Mouse (Mus musculus): ENCODE results near the gene Chst15. TPM values are rescaled to one million over a fixed set of nuclear protein-coding genes. Genes with fewer than 3 reads are reported as not detected.

Chst15 gene
- polyA plus RNA-seq, 1 experiment from 2014 or later, result 21.2 TPM

- H3K36me3 ChIP-seq, result peaks cover 28% of the 10 kb centered on the region; the same call in 1 of the 2 replicates
- 60% methylated on average over 5 of the region's 5 CpGs for WGBS
- H3K27ac ChIP-seq, result no peak overlapping the region
- 0 out of 2 replicates have a peak, but pooled peaks cover 5% of the 10 kb centered on the region for H3K4me1 ChIP-seq (replicated peaks)
- no peaks in the 10 kb centered on the region for H3K9me3 ChIP-seq
- no peak overlapping the region for H3K4me2 ChIP-seq
- no peak overlapping the region for H3K9ac ChIP-seq (replicated peaks)
- no peak overlapping the region for H3K4me3 ChIP-seq (replicated peaks)
- ATAC-seq (ENCODE audit: insufficient number of reproducible peaks, insufficient read depth, low FRiP score, low TSS enrichment, low read depth), result no peak
- H3K27me3 ChIP-seq, result no peaks in the 10 kb centered on the region; the same call in 1 of the 2 replicates
Measured at GRCm38 (mm10) chr7:132258216-132258615, 58.8 kb downstream of the Chst15 start.

GRCm38 (mm10) chr7:132253513-132253912, 63.5 kb downstream of the Chst15 start:
- peaks cover 18% of the 10 kb centered on the region for H3K4me1 ChIP-seq (replicated peaks)
- H3K27me3 ChIP-seq, result no peaks in the 10 kb centered on the region; the same call in 1 of the 2 replicates
- ATAC-seq (ENCODE audit: insufficient number of reproducible peaks, insufficient read depth, low FRiP score, low TSS enrichment, low read depth), result no peak
- H3K27ac ChIP-seq, result peak overlapping the region; percentile 12; the same call in 1 of the 2 replicates
- no peaks in the 10 kb centered on the region for H3K9me3 ChIP-seq
- no peak overlapping the region for H3K4me2 ChIP-seq
- H3K4me3 ChIP-seq (replicated peaks), result no peak overlapping the region
- WGBS, result 85% methylated on average over 5 of the region's 5 CpGs
- no peak overlapping the region for H3K9ac ChIP-seq (replicated peaks)
- H3K36me3 ChIP-seq, result peaks cover 12% of the 10 kb centered on the region; the same call in 1 of the 2 replicates

- H3K27ac ChIP-seq, result no peak overlapping the region
- no peak for ATAC-seq (ENCODE audit: insufficient number of reproducible peaks, insufficient read depth, low FRiP score, low TSS enrichment, low read depth)
- WGBS, result 91% methylated on average over 4 of the region's 4 CpGs
- peaks cover 12% of the 10 kb centered on the region; the same call in 1 of the 2 replicates for H3K36me3 ChIP-seq
- no peak overlapping the region for H3K4me2 ChIP-seq
- H3K4me3 ChIP-seq (replicated peaks), result no peak overlapping the region
- no peak overlapping the region for H3K9ac ChIP-seq (replicated peaks)
- no peaks in the 10 kb centered on the region; the same call in 1 of the 2 replicates for H3K27me3 ChIP-seq
- H3K4me1 ChIP-seq (replicated peaks), result peaks cover 22% of the 10 kb centered on the region
- H3K9me3 ChIP-seq, result no peaks in the 10 kb centered on the region
Measured at GRCm38 (mm10) chr7:132253078-132253477, 64.0 kb downstream of the Chst15 start.

GRCm38 (mm10) chr7:132249563-132250119, 67.4 kb downstream of the Chst15 start:
- Histone ChIP-seq H3K36me3 (peaks cover 24% of the 10 kb centered on the region), H3K4me2 (no peak overlapping the region), H3K4me1 (replicated peaks) (peaks cover 41% of the 10 kb centered on the region), H3K4me3 (replicated peaks) (no peak overlapping the region), H3K9me3 (no peaks in the 10 kb centered on the region), H3K27ac (peak overlapping the region; percentile 56), H3K27me3 (no peaks in the 10 kb centered on the region; the same call in 1 of the 2 replicates), H3K9ac (replicated peaks) (no peak overlapping the region)
- 49% methylated on average over 10 of the region's 10 CpGs for WGBS
- ATAC-seq (ENCODE audit: insufficient number of reproducible peaks, insufficient read depth, low FRiP score, low TSS enrichment, low read depth), result peak; percentile 55; the same call in 1 of the 2 replicates

GRCm38 (mm10) chr7:132247567-132247966, 69.5 kb downstream of the Chst15 start:
- Histone ChIP-seq H3K4me1 (replicated peaks) (peaks cover 41% of the 10 kb centered on the region), H3K9me3 (no peaks in the 10 kb centered on the region), H3K4me2 (no peak overlapping the region), H3K27me3 (no peaks in the 10 kb centered on the region), H3K27ac (peak overlapping the region; percentile 54), H3K36me3 (peaks cover 32% of the 10 kb centered on the region), H3K4me3 (replicated peaks) (no peak overlapping the region), H3K9ac (replicated peaks) (0 out of 2 replicates have a peak overlapping the region, but pooled peaks have one; percentile 0)
- 17% methylated on average over 11 of the region's 11 CpGs for WGBS
- peak; percentile 69 for ATAC-seq (ENCODE audit: insufficient number of reproducible peaks, insufficient read depth, low FRiP score, low TSS enrichment, low read depth)

GRCm38 (mm10) chr7:132247091-132247490, 69.9 kb downstream of the Chst15 start:
- Histone ChIP-seq H3K9me3 (no peaks in the 10 kb centered on the region), H3K4me2 (no peak overlapping the region), H3K27me3 (no peaks in the 10 kb centered on the region), H3K4me1 (replicated peaks) (peaks cover 41% of the 10 kb centered on the region), H3K4me3 (replicated peaks) (no peak overlapping the region), H3K36me3 (peaks cover 37% of the 10 kb centered on the region), H3K27ac (peak overlapping the region; percentile 54), H3K9ac (replicated peaks) (0 out of 2 replicates have a peak overlapping the region, but pooled peaks have one; percentile 0)
- no peak for ATAC-seq (ENCODE audit: insufficient number of reproducible peaks, insufficient read depth, low FRiP score, low TSS enrichment, low read depth)
- WGBS, result 71% methylated on average over 5 of the region's 5 CpGs

GRCm38 (mm10) chr7:132245730-132246129, 71.3 kb downstream of the Chst15 start:
- 89% methylated on average over 6 of the region's 6 CpGs for WGBS
- Histone ChIP-seq H3K4me3 (replicated peaks) (no peak overlapping the region), H3K27ac (no peak overlapping the region), H3K4me2 (no peak overlapping the region), H3K9ac (replicated peaks) (no peak overlapping the region), H3K9me3 (no peaks in the 10 kb centered on the region), H3K36me3 (peaks cover 51% of the 10 kb centered on the region), H3K27me3 (no peaks in the 10 kb centered on the region), H3K4me1 (replicated peaks) (peaks cover 41% of the 10 kb centered on the region)
- no peak for ATAC-seq (ENCODE audit: insufficient number of reproducible peaks, insufficient read depth, low FRiP score, low TSS enrichment, low read depth)

- H3K27ac ChIP-seq, result no peak overlapping the region
- no peaks in the 10 kb centered on the region for H3K27me3 ChIP-seq
- H3K4me1 ChIP-seq (replicated peaks), result peaks cover 35% of the 10 kb centered on the region
- no peak for ATAC-seq (ENCODE audit: insufficient number of reproducible peaks, insufficient read depth, low FRiP score, low TSS enrichment, low read depth)
- no peak overlapping the region for H3K9ac ChIP-seq (replicated peaks)
- no peak overlapping the region for H3K4me3 ChIP-seq (replicated peaks)
- H3K4me2 ChIP-seq, result no peak overlapping the region
- WGBS, result 93% methylated on average over 14 of the region's 14 CpGs
- H3K36me3 ChIP-seq, result peaks cover 57% of the 10 kb centered on the region
- H3K9me3 ChIP-seq, result no peaks in the 10 kb centered on the region
Measured at GRCm38 (mm10) chr7:132244637-132245036, 72.4 kb downstream of the Chst15 start.

- H3K4me1 ChIP-seq (replicated peaks), result peaks cover 21% of the 10 kb centered on the region
- no peaks in the 10 kb centered on the region for H3K27me3 ChIP-seq
- H3K9me3 ChIP-seq, result no peaks in the 10 kb centered on the region
- no peak for ATAC-seq (ENCODE audit: insufficient number of reproducible peaks, insufficient read depth, low FRiP score, low TSS enrichment, low read depth)
- no peak overlapping the region for H3K4me3 ChIP-seq (replicated peaks)
- H3K9ac ChIP-seq (replicated peaks), result no peak overlapping the region
- H3K4me2 ChIP-seq, result no peak overlapping the region
- 87% methylated on average over 5 of the region's 5 CpGs for WGBS
- no peak overlapping the region for H3K27ac ChIP-seq
- H3K36me3 ChIP-seq, result peaks cover 67% of the 10 kb centered on the region
Measured at GRCm38 (mm10) chr7:132243225-132243624, 73.8 kb downstream of the Chst15 start.

- Histone ChIP-seq H3K36me3 (peaks cover 72% of the 10 kb centered on the region), H3K27me3 (no peaks in the 10 kb centered on the region), H3K4me1 (replicated peaks) (peaks cover 16% of the 10 kb centered on the region), H3K4me2 (no peak overlapping the region), H3K27ac (no peak overlapping the region), H3K9ac (replicated peaks) (no peak overlapping the region), H3K9me3 (no peaks in the 10 kb centered on the region), H3K4me3 (replicated peaks) (no peak overlapping the region)
- 45% methylated on average over 4 of the region's 4 CpGs for WGBS
- no peak for ATAC-seq (ENCODE audit: insufficient number of reproducible peaks, insufficient read depth, low FRiP score, low TSS enrichment, low read depth)
Measured at GRCm38 (mm10) chr7:132242617-132243141, 74.3 kb downstream of the Chst15 start.

GRCm38 (mm10) chr7:132238921-132239320, 78.1 kb downstream of the Chst15 start:
- no peak overlapping the region for H3K4me2 ChIP-seq
- H3K4me1 ChIP-seq (replicated peaks), result no peaks in the 10 kb centered on the region; the same call in 1 of the 2 replicates
- no peak overlapping the region for H3K4me3 ChIP-seq (replicated peaks)
- 90% methylated on average over 3 of the region's 3 CpGs for WGBS
- ATAC-seq (ENCODE audit: insufficient number of reproducible peaks, insufficient read depth, low FRiP score, low TSS enrichment, low read depth), result no peak
- no peak overlapping the region for H3K27ac ChIP-seq
- H3K27me3 ChIP-seq, result no peaks in the 10 kb centered on the region
- no peaks in the 10 kb centered on the region for H3K9me3 ChIP-seq
- H3K9ac ChIP-seq (replicated peaks), result no peak overlapping the region
- peaks cover 66% of the 10 kb centered on the region for H3K36me3 ChIP-seq
